Mouse (Mus musculus) CH12.LX (cell line): ENCODE measurements around the gene Mov10l1. TPM values are rescaled to one million over a fixed set of nuclear protein-coding genes. Genes with fewer than 3 reads are reported as not detected.

Experiments used
- DNase-seq: peaks from one replicate; pipeline ENCODE4 v3.0.0-alpha.2; 2013; ENCODE audit errors: extremely low read depth
- H3K27ac ChIP-seq: 2 replicates; pipeline ENCODE4 v1.5.1; 2012; ENCODE audit warnings: low read depth, mild to moderate bottlenecking, control low read depth, moderate library complexity; ENCODE audit not compliant: insufficient read depth
- H3K27me3 ChIP-seq: replicated peaks from 2 replicates; pipeline ENCODE3; 2012; ENCODE audit warnings: inconsistent platforms
- H3K36me3 ChIP-seq, 2 experiments: replicated peaks in 1 of 2; 2 replicates each; pipeline versions ENCODE3 to v1.6.1; 2012; ENCODE audit warnings: inconsistent platforms in 1 of 2, low read length in 1 of 2, mild to moderate bottlenecking in 1 of 2, mixed read lengths in 1 of 2, moderate library complexity in 1 of 2; ENCODE audit not compliant: control insufficient read depth in 1 of 2, insufficient read depth in 1 of 2
- H3K4me1 ChIP-seq, 2 experiments: 2 replicates each; pipeline ENCODE4 v1.6.1; 2012; ENCODE audit warnings: inconsistent platforms in 1 of 2, moderate library complexity in 1 of 2; ENCODE audit not compliant: insufficient read depth in 2 of 2, control insufficient read depth in 1 of 2
- H3K4me2 ChIP-seq: 2 replicates; pipeline ENCODE4 v1.6.1; 2012; ENCODE audit warnings: low read depth, mild to moderate bottlenecking, control low read depth; ENCODE audit not compliant: poor library complexity, insufficient read depth, severe bottlenecking
- H3K4me3 ChIP-seq, 3 experiments: fragments of 150-350 bp in 1 of 3; sonication (generic) in 1 of 3; replicated peaks in 1 of 3; 2 replicates each; pipeline versions ENCODE3 to v1.5.1; 2011 to 2012; ENCODE audit warnings: low read depth in 2 of 3, low read length in 2 of 3, mild to moderate bottlenecking in 2 of 3, moderate library complexity in 2 of 3, control low read depth in 1 of 3, improper control_type of control experiment in 1 of 3, inconsistent platforms in 1 of 3, mixed read lengths in 1 of 3; ENCODE audit not compliant: poor library complexity in 1 of 3
- H3K79me2 ChIP-seq: replicated peaks from 2 replicates; pipeline ENCODE4 v1.6.1; 2012; ENCODE audit warnings: mild to moderate bottlenecking, moderate library complexity; ENCODE audit not compliant: control insufficient read depth, poor library complexity, insufficient read depth, severe bottlenecking; ENCODE audit errors: extremely low read depth
- H3K9ac ChIP-seq: 2 replicates; pipeline ENCODE4 v1.6.1; 2012; ENCODE audit warnings: low read depth, mild to moderate bottlenecking, control low read depth, moderate library complexity; ENCODE audit not compliant: insufficient read depth
- H3K9me3 ChIP-seq: replicated peaks from 2 replicates; pipeline ENCODE3; 2012; ENCODE audit warnings: low read length, inconsistent platforms, mixed read lengths
- CHD1 ChIP-seq: IDR thresholded peaks from 2 replicates; pipeline ENCODE4 v1.6.1; 2012; ENCODE audit warnings: low read depth, low read length, improper control_type of control experiment, inconsistent platforms
- CTCF ChIP-seq, 2 experiments: IDR thresholded peaks in 1 of 2; conservative IDR thresholded peaks in 1 of 2; 2 replicates each; pipeline ENCODE4 v1.5.1; 2011 to 2012; ENCODE audit warnings: low read depth in 2 of 2, low read length in 2 of 2, improper control_type of control experiment in 1 of 2, inconsistent platforms in 1 of 2, mild to moderate bottlenecking in 1 of 2, moderate library complexity in 1 of 2
- E2F4 ChIP-seq: IDR thresholded peaks from 2 replicates; pipeline ENCODE4 v1.6.1; 2011; ENCODE audit warnings: low read depth, low read length, improper control_type of control experiment; ENCODE audit not compliant: insufficient replicate concordance
- ELF1 ChIP-seq: IDR thresholded peaks from 2 replicates; pipeline ENCODE4 v1.6.1; 2014; ENCODE audit warnings: low read depth, mild to moderate bottlenecking, inconsistent platforms, low read length, improper control_type of control experiment
- EP300 ChIP-seq: IDR thresholded peaks from 2 replicates; pipeline ENCODE4 v1.6.1; 2011; ENCODE audit warnings: low read length, improper control_type of control experiment
- ETS1 ChIP-seq: conservative IDR thresholded peaks from 2 replicates; pipeline ENCODE4 v1.6.1; 2012; ENCODE audit warnings: low read depth, mild to moderate bottlenecking, inconsistent platforms, low read length, improper control_type of control experiment, moderate library complexity
- MAFK ChIP-seq: IDR thresholded peaks from 2 replicates; pipeline ENCODE4 v1.6.1; 2011; ENCODE audit warnings: low read length, improper control_type of control experiment; ENCODE audit not compliant: insufficient replicate concordance
- MAZ ChIP-seq: IDR thresholded peaks from 2 replicates; pipeline ENCODE4 v1.6.1; 2012; ENCODE audit warnings: low read depth, mild to moderate bottlenecking, inconsistent platforms, low read length, improper control_type of control experiment, moderate library complexity
- MEF2A ChIP-seq: IDR thresholded peaks from 2 replicates; pipeline ENCODE4 v1.6.1; 2014; ENCODE audit warnings: low read depth, mild to moderate bottlenecking, inconsistent platforms, low read length, improper control_type of control experiment, borderline replicate concordance
- MYC ChIP-seq: IDR thresholded peaks from 2 replicates; pipeline ENCODE4 v1.6.1; 2011; ENCODE audit warnings: low read depth, mild to moderate bottlenecking, improper control_type of control experiment, low read length
- POLR2A ChIP-seq: IDR thresholded peaks from 2 replicates; pipeline ENCODE4 v1.6.1; 2011; ENCODE audit warnings: low read depth, mild to moderate bottlenecking, improper control_type of control experiment, low read length
- RAD21 ChIP-seq: IDR thresholded peaks from 2 replicates; pipeline ENCODE4 v1.6.1; 2011; ENCODE audit warnings: low read depth, mild to moderate bottlenecking, low read length, improper control_type of control experiment, moderate library complexity
- RCOR1 ChIP-seq: conservative IDR thresholded peaks from 2 replicates; pipeline ENCODE4 v1.6.1; 2012; ENCODE audit warnings: low read depth, mild to moderate bottlenecking, inconsistent platforms, low read length, improper control_type of control experiment
- SMC3 ChIP-seq: IDR thresholded peaks from 2 replicates; pipeline ENCODE4 v1.6.1; 2011; ENCODE audit warnings: low read depth, low read length, improper control_type of control experiment
- TCF12 ChIP-seq: IDR thresholded peaks from 2 replicates; pipeline ENCODE4 v1.6.1; 2014; ENCODE audit warnings: low read depth, mild to moderate bottlenecking, inconsistent platforms, low read length, improper control_type of control experiment
- USF1 ChIP-seq: IDR thresholded peaks from 2 replicates; pipeline ENCODE4 v1.6.1; 2014; ENCODE audit warnings: low read depth, mild to moderate bottlenecking, inconsistent platforms, low read length, improper control_type of control experiment
- USF2 ChIP-seq: conservative IDR thresholded peaks from 2 replicates; pipeline ENCODE4 v1.6.1; 2011; ENCODE audit warnings: low read depth, low read length, improper control_type of control experiment
- ZC3H11A ChIP-seq: IDR thresholded peaks from 2 replicates; pipeline ENCODE4 v1.6.1; 2012; ENCODE audit warnings: low read depth, mild to moderate bottlenecking, inconsistent platforms, low read length, improper control_type of control experiment
- ZNF384 ChIP-seq: IDR thresholded peaks from 2 replicates; pipeline ENCODE4 v1.6.1; 2012; ENCODE audit warnings: low read depth, low read length, improper control_type of control experiment, inconsistent platforms
- dilution Hi-C: fragments of 300-500 bp; cut with MboI; formaldehyde crosslinking; loops from 2 replicates; pipeline ENCODE4 v1.14.3; 2020; ENCODE audit warnings: low sequenced_read_pairs; ENCODE audit not compliant: extremely low pct_unique_long_range_greater_than_20kb, extremely low pct_ligation_motif_present
- in situ Hi-C: fragments of 300-500 bp; cut with MboI; formaldehyde crosslinking; loops from 3 replicates; pipeline ENCODE4 v1.14.3; 2019; ENCODE audit warnings: low sequenced_read_pairs, low pct_ligation_motif_present, low pct_unique_long_range_greater_than_20kb, mixed read lengths
- polyA plus RNA-seq: library from polyadenylated mRNA; unstranded; fragments of >175 nt; gene quantifications from 2 replicates; pipeline ENCODE4 v1.2.1, GENCODE M21; 2012; ENCODE audit warnings: low read depth; ENCODE audit not compliant: insufficient read length
- total RNA-seq, 2 experiments: library from RNA; depleted of rRNA; stranded (reverse); fragments of 300-350 nt in 1 of 2; fragments of >200 nt in 1 of 2; gene quantifications; 2 replicates each; pipeline ENCODE4 v1.2.3; 2012 to 2014

The Mov10l1 gene
- total and polyA plus RNA-seq, 3 experiments: not detected

GRCm38 (mm10) chr15:89044381-89044780, 61.7 kb downstream of the Mov10l1 start:
- no peaks in the 10 kb centered on the region for H3K36me3 ChIP-seq
- H3K27me3 ChIP-seq: peaks cover 47% of the 10 kb centered on the region
- no peaks in the 10 kb centered on the region for H3K79me2 ChIP-seq
- peaks cover 9% of the 10 kb centered on the region for H3K9me3 ChIP-seq
- H3K9ac ChIP-seq: no peak overlapping the region
- no peak; the same call in 1 of the 2 replicates for TF ChIP-seq RAD21
- TF ChIP-seq CTCF (conservative IDR thresholded peaks at IDR 0.05 in 1 of 2, IDR thresholded peaks at IDR 0.05 in 1 of 2; ENCODE audit: low read depth in 2 of 2, low read length in 2 of 2): peak in 1 of 2 experiments; percentile 16; a peak in 1 of 4 replicates
- H3K4me3 ChIP-seq: no peak overlapping the region
- H3K27ac ChIP-seq: no peak overlapping the region
- dilution Hi-C loops: no loop called here
- no peak overlapping the region for H3K4me2 ChIP-seq
- no peaks in the 10 kb centered on the region for H3K4me1 ChIP-seq
- in situ Hi-C loops: no loop called here
- no peak for DNase-seq

GRCm38 (mm10) chr15:89046356-89046755, 63.6 kb downstream of the Mov10l1 start:
- Histone ChIP-seq H3K4me1 (no peaks in the 10 kb centered on the region), H3K9me3 (peaks cover 9% of the 10 kb centered on the region), H3K79me2 (no peaks in the 10 kb centered on the region), H3K4me2 (no peak overlapping the region), H3K36me3 (no peaks in the 10 kb centered on the region), H3K9ac (no peak overlapping the region), H3K4me3 (no peak overlapping the region), H3K27me3 (peaks cover 61% of the 10 kb centered on the region), H3K27ac (no peak overlapping the region)
- DNase-seq: no peak
- in situ Hi-C loops: no loop called here
- dilution Hi-C loops: no loop called here
- no peak for TF ChIP-seq ZC3H11A
- TF ChIP-seq E2F4: no peak
- no peak for TF ChIP-seq ELF1
- TF ChIP-seq POLR2A: no peak
- no peak for TF ChIP-seq USF2
- no peak for TF ChIP-seq ETS1
- TF ChIP-seq MEF2A: no peak
- TF ChIP-seq MYC: no peak
- TF ChIP-seq MAFK: no peak
- TF ChIP-seq CHD1: no peak
- TF ChIP-seq RCOR1: no peak
- no peak for TF ChIP-seq TCF12
- TF ChIP-seq ZNF384: no peak
- TF ChIP-seq MAZ: no peak
- TF ChIP-seq RAD21: no peak
- no peak for TF ChIP-seq SMC3
- TF ChIP-seq USF1: no peak
- TF ChIP-seq EP300: no peak
